Mouse (Mus musculus): ENCODE results near the gene Polr2l.

DNA sequence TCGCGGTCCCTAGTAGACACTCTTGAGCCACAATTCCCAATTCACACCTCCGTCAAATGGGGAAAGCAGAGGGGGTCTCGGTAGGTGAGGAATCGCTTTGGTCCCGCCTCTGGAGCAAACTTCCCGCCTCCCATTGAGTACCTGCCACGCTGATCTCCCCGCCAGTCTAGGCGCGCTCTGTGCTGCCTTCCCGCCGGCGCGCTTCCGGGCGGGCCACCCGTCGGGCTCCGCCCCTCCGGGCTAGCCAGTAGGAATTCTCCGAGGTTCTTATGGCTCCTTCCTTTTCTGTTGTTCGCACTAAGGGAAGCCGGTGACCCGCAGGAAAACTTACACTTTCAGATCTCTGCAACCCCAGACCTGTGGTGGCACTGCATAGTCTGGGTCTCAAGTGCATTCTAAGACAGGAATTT, 31.1 kb downstream of the Polr2l start, which contains the start of gene Pidd1:
- TF ChIP-seq CTCF (conservative IDR thresholded peaks at IDR 0.05; ENCODE audit: insufficient read depth, insufficient read length, low read depth, low read length) (no peak), POLR2A (IDR thresholded peaks at IDR 0.05; ENCODE audit: low read depth, low read length) (no peak)

Measured in kidney, adult 2 months (tissue).